Mouse (Mus musculus): Measurements from ENCODE around the gene Olfr159.

The Olfr159 gene

DNA sequence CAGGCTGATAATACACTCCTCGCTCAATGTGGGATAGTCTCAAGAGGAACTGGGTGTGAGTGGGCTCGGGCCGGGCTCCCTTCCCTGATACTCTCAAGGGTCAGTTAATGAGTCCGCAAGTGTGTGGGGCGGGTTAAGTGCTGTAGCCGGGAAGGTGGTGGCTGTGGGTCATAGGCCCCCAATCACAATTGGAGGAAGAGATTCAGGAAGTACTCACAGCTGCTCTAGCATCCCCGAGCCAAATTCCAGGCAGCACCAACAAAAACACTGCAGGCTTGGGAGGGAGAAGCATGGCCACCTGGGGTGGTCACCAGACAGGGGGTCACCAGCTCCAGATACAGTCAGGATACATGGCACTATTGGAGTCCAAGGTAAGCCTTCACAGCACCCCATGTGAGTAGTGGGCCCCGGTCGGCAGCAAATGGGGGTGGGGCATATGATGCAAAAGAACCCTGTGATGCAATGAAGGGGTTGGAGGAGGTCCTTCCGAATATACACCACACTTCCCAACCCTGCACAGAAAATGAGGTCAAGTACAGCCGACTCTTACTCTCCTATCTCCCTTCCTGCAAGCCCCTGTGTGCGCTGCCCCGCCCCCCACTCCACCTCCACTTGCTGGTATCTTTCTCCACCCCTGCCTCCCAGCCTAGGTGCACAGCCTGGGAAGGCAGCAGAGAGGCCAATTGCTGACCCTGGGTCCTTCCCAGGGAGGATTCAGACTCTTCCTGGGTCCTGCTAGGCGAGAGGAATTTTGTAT lies 40.8 kb downstream of the Olfr159 start, which contains the start of gene Spaar:
Gene Spaar, plus strand, starts transcription at position 241 of the 757 bp plus-strand sequence.
- CTCF ChIA-PET: no interaction called here

DNA sequence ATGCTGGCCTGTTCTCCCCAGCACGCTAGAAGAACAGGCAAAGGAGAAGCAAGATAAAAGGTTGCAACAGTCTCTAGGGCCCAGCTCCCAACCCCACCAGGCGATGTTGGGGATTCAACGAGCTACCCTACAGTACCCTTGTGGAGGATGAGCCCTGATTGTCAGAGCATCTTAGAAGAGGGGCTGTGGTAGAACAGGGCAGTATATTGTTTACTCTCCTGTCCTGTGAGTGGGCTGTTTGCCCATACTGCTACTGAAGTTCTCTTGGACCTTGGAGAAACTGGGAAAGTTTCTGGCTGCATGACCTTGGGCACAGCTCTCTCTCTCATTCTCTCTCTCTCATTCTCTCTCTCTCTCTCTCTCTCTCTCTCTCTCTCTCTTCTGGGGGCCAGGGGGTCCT lies 41.7 kb downstream of the Olfr159 start:
- CTCF ChIA-PET: no interaction called here

DNA sequence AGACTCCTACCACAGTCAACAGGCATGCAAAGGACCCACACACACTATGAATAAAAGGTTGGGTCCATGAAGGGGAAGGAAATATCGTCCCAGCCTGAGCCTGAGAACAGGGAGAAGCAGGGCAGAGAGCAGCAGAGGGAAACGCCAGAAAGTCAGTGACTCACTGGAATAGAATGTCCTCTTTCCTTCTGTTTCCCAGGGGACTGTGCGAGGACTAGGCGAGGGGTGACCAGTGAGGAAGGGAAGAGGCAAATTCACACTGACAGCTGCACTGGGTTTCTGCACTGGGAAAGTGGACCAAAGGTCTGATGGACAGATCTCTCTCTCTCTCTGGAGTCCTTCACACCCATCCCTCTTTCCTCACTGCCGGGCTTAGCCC lies 42.2 kb downstream of the Olfr159 start:
- CTCF ChIA-PET: no interaction called here

DNA sequence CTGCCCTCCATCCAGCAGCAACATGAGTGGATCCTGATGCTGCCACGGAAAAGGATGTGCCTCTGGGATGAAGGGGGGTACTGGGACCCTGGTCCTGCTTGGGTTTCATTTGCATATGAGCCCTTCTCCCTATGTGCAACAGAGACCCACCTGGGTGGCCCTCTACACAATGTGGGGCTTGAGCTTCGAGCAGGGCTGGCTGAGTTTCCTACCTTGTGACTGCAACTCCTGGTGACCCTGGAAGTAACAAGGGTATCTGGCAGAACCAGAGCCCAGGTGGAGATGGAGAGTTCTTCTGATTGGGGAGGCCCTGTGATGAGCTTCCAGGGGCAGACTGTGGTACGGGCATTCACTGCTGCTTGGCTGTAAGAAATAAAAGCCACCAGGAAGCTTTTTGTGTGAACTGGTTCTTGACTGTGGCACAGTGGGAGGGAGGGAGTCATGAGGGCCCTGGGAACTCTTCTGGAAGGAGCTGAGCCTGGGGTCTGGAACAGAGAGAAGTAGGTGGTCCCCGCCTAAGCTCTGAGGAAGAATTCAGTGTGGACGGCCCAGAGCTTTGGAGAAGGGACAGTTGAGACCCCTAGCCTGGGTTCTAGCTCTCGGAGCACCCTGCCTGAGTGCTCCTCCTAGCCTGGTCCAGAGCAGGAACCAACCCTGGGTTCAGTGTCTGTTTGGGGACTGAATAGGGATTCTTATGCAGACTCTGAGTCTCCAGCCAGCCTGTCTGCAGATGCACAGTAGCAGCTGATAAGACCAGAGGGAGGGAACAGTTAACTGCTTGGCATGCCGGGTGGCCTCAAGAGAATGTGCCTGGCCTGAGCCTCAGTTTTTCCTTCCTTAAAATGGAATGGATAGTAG lies 42.9 kb downstream of the Olfr159 start:
- CTCF ChIA-PET: no interaction called here

DNA sequence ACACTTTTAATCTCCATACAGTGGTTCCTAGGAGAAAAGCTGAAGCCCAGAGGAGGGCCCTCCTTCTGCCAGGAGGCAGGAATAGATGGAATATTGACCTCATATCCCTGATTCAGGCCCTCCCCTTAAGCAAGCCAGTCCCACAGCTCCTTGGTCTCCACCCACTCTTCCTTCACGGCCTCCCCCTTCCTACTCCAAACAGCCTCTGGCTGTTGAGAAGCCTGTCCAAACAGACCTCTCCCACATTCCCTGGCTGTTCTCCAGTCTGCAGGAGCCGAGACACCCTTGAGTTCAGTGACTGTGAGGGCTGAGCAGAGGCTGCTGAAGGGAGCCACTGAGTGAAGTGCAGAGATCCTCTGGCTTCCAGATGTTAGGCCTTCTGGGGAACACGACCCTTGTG lies 43.8 kb downstream of the Olfr159 start, which contains the start of gene Hrct1:
Gene Hrct1, plus strand, starts transcription at position 194 of the 400 bp plus-strand sequence.
- CTCF ChIA-PET: no interaction called here

DNA sequence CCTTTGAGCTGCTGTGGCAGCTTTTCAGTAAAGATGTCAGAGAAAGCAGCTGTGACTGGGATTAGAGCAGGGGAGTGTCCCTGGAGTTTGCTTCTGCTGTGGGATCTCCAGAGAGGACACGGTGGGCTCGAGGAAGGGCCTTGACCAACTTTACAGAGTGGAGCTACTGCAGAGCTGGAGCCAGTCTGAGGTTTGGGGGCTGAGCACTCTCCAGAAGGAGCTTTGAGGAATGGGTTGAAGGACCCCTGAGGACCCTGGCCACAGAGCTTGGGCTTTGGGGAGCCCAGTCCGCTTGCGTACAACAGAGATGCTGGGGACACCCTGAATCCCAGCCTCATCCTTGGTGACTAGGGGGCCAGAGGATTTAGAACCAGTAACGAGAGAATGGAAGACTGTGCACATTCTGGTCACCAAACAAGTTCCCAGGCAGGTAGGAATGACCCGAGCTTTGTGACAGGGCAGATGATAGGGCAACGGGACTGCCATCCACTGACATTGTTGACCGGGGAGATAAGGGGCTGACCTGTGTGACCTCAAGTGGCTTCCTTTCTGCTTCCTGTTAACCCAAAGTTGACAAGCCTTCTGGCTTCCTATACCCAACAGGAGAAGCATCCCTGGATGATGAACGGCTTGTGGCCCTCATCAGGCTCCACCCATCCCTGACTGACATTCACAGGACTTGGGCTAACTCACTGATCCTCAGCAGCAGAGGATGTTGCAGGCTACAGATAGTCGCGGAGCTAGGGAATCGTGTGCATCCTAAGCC lies 44.4 kb downstream of the Olfr159 start:
- CTCF ChIA-PET: no interaction called here

DNA sequence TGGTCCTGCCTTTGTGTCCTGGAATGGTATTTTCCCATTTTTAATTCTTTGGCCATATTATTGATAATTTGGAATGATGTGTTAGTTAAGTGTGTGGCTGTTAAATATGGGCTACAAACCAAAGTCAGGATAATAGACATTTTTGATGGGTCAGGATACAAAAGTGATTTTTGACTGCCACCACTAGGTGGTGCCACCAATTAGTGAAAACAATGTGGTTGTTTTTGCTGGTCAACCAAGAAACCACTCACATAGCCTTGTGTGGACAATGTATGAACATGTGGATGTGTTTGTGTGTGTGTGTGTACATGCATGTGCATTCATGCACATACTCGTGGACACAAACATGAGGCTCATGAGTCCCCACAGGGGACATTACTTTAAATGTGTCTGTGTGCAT lies 46.0 kb downstream of the Olfr159 start:
- CTCF ChIA-PET: no interaction called here

DNA sequence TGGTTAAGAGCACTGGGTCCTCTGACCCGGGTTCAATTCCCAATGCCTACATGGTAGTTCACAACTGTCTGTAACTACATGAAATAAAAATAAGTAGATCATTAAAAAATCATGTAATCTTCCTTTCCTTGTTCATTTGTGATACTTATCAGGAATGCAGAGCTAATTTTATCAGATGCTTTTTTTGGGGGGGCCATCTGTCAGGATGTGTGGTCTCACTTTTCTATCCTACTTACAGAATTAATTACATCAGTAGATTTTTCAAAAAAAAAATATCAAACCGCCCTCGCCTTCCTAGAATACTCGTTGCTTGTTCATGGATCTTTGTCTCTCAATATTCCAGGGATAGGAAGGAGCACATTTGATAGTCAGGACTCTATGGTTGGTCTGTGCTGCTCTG lies 48.6 kb downstream of the Olfr159 start:
- CTCF ChIA-PET: interaction anchor here (0.5 kb wide), 1 partner anchor 94 kb away, joined by 4 read pairs; no protein-coding TSS in a partner anchor

DNA sequence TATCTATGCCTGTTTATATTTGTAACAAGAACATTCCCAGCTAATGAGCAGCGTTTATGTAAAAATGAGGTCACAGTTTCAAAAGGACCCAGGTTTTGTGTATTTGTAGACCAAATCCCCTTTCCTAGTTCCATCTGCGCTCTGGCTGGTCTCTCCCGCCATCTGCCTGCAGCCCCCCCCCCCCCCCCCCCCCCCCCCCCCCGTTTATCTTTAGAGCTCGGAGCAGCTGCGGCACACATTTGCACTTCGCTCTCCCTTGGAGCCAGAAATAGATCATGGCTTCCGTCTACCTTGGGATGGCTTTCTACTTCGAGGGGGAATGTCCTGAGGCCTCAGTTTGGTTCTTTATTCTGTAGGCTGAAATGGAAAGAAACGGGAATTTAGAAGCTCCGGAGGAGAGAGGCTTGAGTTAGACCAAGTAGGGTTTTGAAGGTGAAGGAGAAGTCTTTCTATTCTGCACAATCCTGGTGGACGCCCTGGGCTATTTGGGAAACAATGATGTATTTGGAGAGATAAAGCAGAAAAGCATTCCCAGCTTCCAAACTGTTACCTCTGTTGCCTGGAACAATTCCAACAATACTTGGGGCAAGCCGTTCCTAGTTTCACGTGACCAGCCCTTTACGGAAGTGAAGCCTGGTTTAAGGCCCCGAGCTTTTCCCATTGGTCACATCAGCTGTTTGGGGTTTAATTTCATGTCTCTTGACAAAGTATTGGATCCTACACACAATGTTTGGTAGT lies 50.1 kb downstream of the Olfr159 start:
- CTCF ChIA-PET: interaction anchor here (0.6 kb wide), 1 partner anchor 91 kb away, joined by 3 read pairs; no protein-coding TSS in a partner anchor
